Mouse (Mus musculus) liver, embryonic 18 days (tissue): Measurements from ENCODE around the gene Ttyh3. TPM values are rescaled to one million over a fixed set of nuclear protein-coding genes. Genes with fewer than 3 reads are reported as not detected.

Experiments
- polyA plus RNA-seq: library from polyadenylated mRNA; depleted of rRNA; stranded (reverse); fragments of >200 nt; gene quantifications from 2 replicates; pipeline ENCODE4 v1.2.3, GENCODE M21; 2012; rRNA removed

Gene Ttyh3
- polyA plus RNA-seq = 6.1 and 7.6 TPM in 2 replicates

DNA sequence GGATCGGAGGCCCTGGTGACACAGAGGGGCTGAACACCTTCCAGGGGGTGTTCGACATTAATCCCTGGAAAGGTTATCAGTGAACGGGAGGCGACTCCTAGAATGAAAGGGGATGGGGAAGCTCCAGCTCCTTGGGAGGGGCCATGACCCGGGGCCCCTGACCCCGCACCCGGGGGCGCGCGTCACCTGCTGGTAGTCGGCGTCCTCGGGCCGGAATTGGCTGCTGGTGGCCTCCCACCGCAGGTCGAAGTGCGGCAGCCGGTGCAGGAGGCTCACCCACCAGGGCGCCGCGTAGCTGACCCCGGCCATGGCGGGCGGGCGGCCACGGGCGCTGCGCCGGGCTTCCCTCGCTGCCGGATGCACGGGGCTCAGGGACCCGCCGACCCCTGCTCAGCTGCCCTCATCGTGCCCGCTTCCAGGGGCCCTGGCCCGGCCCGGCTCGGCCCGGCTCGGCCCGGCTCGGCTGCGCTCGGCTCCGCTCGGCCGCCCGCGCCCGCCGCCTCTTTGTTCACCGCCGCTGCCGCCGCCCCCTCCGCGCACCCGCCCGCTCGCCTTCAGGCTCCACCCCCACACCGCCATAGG, at the start of gene Ttyh3:
Gene Ttyh3 (minus strand): TSS at position 513 of the 582 bp plus-strand sequence.

DNA sequence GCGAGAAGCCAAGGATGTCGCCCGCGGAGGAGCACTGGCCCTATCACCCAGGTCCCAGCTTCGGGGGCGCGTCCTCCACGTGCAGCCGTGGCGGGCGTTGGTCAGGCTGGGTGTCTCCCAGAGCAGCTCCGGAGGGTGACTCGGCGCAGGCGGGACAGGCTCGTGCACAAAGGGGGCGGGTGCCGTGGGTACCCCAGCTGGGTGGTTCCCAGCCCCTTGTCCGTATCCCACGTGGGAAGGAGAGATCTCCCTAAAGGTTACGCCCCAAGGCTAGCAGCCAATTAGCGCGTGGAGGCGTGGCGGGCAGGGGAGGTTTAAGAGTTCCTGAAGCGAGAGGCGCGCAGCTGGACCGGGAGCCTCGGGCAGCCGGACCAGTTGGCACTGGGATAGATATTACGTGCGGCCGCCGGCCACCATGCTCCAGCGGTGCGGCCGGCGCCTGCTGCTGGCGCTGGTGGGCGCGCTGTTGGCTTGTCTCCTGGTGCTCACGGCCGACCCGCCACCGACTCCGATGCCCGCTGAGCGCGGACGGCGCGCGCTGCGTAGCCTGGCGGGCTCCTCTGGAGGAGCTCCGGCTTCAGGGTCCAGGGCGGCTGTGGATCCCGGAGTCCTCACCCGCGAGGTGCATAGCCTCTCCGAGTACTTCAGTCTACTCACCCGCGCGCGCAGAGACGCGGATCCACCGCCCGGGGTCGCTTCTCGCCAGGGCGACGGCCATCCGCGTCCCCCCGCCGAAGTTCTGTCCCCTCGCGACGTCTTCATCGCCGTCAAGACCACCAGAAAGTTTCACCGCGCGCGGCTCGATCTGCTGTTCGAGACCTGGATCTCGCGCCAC, 41.6 kb downstream of the Ttyh3 start, which contains the start of gene Lfng:
Gene Lfng (plus strand): TSS at position 320 of the 835 bp plus-strand sequence.

Other genes with a start within 250 kb of the Ttyh3 start
- 45.4 and 50.0 TPM in 2 replicates for gene Eif3b, start 229.7 kb downstream of the Ttyh3 start, polyA plus RNA-seq
- 0.01 TPM in 2 replicates for gene Gm4869, start 203.4 kb downstream of the Ttyh3 start, polyA plus RNA-seq
- gene Chst12, start 143.5 kb downstream of the Ttyh3 start, polyA plus RNA-seq = 5.0 and 6.5 TPM in 2 replicates
- gene Grifin, start 84.0 kb downstream of the Ttyh3 start, polyA plus RNA-seq = 0.11 and 0.39 TPM in 2 replicates
- gene Lfng, start 41.7 kb downstream of the Ttyh3 start, polyA plus RNA-seq = 10.8 and 11.5 TPM in 2 replicates
- gene Iqce, start 53.3 kb upstream of the Ttyh3 start, polyA plus RNA-seq = 4.4 and 6.1 TPM in 2 replicates
- 5.1 and 5.8 TPM in 2 replicates for gene Brat1, start 56.0 kb upstream of the Ttyh3 start, polyA plus RNA-seq
- gene Amz1, start 75.1 kb upstream of the Ttyh3 start, polyA plus RNA-seq = 1.1 and 1.2 TPM in 2 replicates
- gene Gna12, start 181.4 kb upstream of the Ttyh3 start, polyA plus RNA-seq = 13.3 and 14.3 TPM in 2 replicates